In the genomic region with DNA sequence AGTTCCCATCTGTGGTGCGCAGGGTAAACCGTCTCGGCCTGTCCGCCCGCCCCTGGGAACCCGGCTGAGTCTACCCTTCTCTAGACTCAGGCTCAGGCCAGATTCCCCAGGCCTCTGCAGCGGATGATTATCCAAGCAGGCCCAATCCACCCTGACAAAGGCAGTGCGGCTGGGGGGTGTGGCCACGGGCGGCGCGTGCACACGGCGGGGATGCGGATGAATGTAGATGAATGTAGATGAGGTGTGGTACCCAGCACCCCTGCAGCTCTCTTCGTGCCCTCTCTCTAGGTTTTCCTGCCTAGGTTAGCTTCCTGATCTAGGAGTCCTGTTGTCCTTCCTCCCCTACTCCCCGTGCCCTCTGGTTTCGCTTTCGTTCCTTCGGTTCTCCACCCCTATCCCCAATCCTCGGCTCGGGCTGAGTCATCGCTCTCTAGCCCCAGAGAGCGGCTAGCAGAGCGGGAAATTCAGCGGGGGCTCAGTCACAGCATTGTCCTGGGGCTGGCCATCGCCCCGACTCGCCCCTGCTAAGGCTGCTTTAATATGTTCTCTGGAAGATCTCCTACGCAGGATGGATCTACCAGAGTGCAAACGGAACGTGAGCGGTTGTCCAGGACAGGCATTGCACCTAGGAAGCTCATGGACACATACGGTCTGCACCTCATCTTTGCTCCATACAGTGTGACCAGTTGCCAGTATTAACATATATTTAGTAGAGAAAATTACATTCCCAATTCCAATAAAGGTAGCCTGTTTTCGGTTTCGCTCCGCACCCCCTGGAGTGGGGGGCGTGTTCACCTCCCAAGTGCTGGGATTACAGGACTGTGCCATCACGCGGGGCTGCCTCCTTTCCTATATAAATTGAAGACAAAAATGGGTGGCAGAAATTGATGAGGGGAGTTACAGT, we compare ENCODE assay signal across 8 mouse cellular contexts. TPM values are rescaled to one million over a fixed set of nuclear protein-coding genes. Genes with fewer than 3 reads are reported as not detected.
A peak's percentile ranks its signal among the peaks of the same experiment; 100 is the strongest.
DNase-seq lines count a peak whose midpoint lies in the region; ATAC-seq lines count a peak whose summit lies in the region.

No protein-coding gene starts in this region.

- peak; percentile 87 for DNase-seq in adrenal gland, postnatal 10 days
- DNase-seq in embryo, embryonic 9.5 days (ENCODE audit: extremely low spot score), result peak; percentile 89
- DNase-seq in gastrocnemius, postnatal 4 days (ENCODE audit: low spot score in 2 of 2), result peak; percentile 63 to 84
- peak; percentile 81 for DNase-seq in left cerebral cortex, postnatal 36 days (ENCODE audit: low spot score in 2 of 2)
- peak; percentile 90 for DNase-seq in midbrain, embryonic 10.5 days (ENCODE audit: low spot score)
- DNase-seq in right cerebral cortex, postnatal 36 days (ENCODE audit: low spot score in 2 of 2), result peak; percentile 61 to 70
- DNase-seq in urinary bladder, postnatal 4 days (ENCODE audit: low spot score in 2 of 2), result peak; percentile 77 to 80

- peak overlapping the region; percentile 75 for H3K27ac ChIP-seq in intestine, embryonic 16.5 days (ENCODE audit: low read length)
- H3K27ac ChIP-seq in midbrain, embryonic 10.5 days (replicated peaks), result peak overlapping the region; percentile 92

- H3K27me3 ChIP-seq in intestine, embryonic 16.5 days (replicated peaks; ENCODE audit: control insufficient read depth, insufficient read depth, low read length), result no peaks in the 10 kb centered on the region
- H3K27me3 ChIP-seq in midbrain, embryonic 10.5 days (ENCODE audit: low read depth, poor library complexity, severe bottlenecking), result peaks cover 15% of the 10 kb centered on the region

- ATAC-seq in intestine, embryonic 16.5 days, result peak; percentile 95

- H3K4me3 ChIP-seq in intestine, embryonic 16.5 days (ENCODE audit: low read length), result peak overlapping the region; percentile 58
- peak overlapping the region; percentile 66 for H3K4me3 ChIP-seq in midbrain, embryonic 10.5 days

- peak overlapping the region; percentile 59 for H3K4me2 ChIP-seq in intestine, embryonic 16.5 days (ENCODE audit: low read depth, low read length)

- 2% methylated on average over 40 of the region's 40 CpGs for WGBS in intestine, embryonic 16.5 days
- under 1% methylated on average over 40 of the region's 40 CpGs for WGBS in midbrain, embryonic 10.5 days

- H3K36me3 ChIP-seq in intestine, embryonic 16.5 days (ENCODE audit: control insufficient read depth, insufficient read depth, low read length), result no peaks in the 10 kb centered on the region
- no peaks in the 10 kb centered on the region for H3K36me3 ChIP-seq in midbrain, embryonic 10.5 days

- intact Hi-C loops in left cerebral cortex, postnatal 36 days (cut with DNase I), result loop anchor here (2.0 kb wide), 1 partner anchor 46 kb away; the partner anchor contains the start of gene Larp1

- H3K4me1 ChIP-seq in intestine, embryonic 16.5 days (ENCODE audit: control insufficient read depth, insufficient read depth, low read length), result peaks cover 6% of the 10 kb centered on the region; the same call in 1 of the 2 replicates
- peaks cover 20% of the 10 kb centered on the region for H3K4me1 ChIP-seq in midbrain, embryonic 10.5 days

- H3K9me3 ChIP-seq in intestine, embryonic 16.5 days (ENCODE audit: control insufficient read depth, low read length), result no peaks in the 10 kb centered on the region
- no peaks in the 10 kb centered on the region for H3K9me3 ChIP-seq in midbrain, embryonic 10.5 days (replicated peaks)

- peak overlapping the region; percentile 66 for H3K9ac ChIP-seq in intestine, embryonic 16.5 days (ENCODE audit: low read depth, low read length)

RNA-seq across cellular contexts. Expression of gene Larp1, which starts 46.2 kb away (rescaled TPM):
- 10 to 100 TPM; 78.6 to 85.0 TPM for total RNA-seq in adrenal gland, postnatal 10 days (2021)
- 10 to 100 TPM; 92.7 to 95.0 TPM for total RNA-seq in gastrocnemius, postnatal 4 days (2021)
- polyA plus RNA-seq in intestine, embryonic 16.5 days (2015; fragmentation: Nextera tagmentation; extraction: Ambion mirVana), result 16.5 and 16.7 TPM in 2 replicates
- total RNA-seq in left cerebral cortex, postnatal 36 days (2021), result 10 to 100 TPM; 84.8 to 92.3 TPM
- 13.0 and 15.3 TPM in 2 replicates for polyA plus RNA-seq in midbrain, embryonic 10.5 days (2016; fragmentation: Nextera tagmentation; extraction: Ambion mirVana)

Comparison
In these comparisons a context has a peak if more than half of its experiments do, and no peak if none do; other contexts are left out.
1. Peak in every context shown above with its lines: DNase-seq, ATAC-seq, H3K4me3 ChIP-seq and H3K27ac ChIP-seq.